Mouse (Mus musculus): Measurements from ENCODE around the gene Olfr1410. TPM values are rescaled to one million over a fixed set of nuclear protein-coding genes. Genes with fewer than 3 reads are reported as not detected.

Olfr1410 gene
- total and polyA plus RNA-seq, 3 experiments = not detected

- DNase-seq = peak; percentile 0
These were observed 34.8 kb downstream of the Olfr1410 start for GRCm38 (mm10) chr1:92640393-92640792.

- DNase-seq = peak; percentile 95
These were observed 36.1 kb downstream of the Olfr1410 start, which contains the start of gene Cops9 for GRCm38 (mm10) chr1:92641514-92642272. TSS of gene Cops9 (minus strand) at chr1:92641985.

GRCm38 (mm10) chr1:92643691-92644090 lies 38.1 kb downstream of the Olfr1410 start:
- no peak for DNase-seq

- DNase-seq = no peak
These were observed 39.3 kb downstream of the Olfr1410 start for GRCm38 (mm10) chr1:92644916-92645315.

- no peak for DNase-seq
These were observed 40.5 kb downstream of the Olfr1410 start for GRCm38 (mm10) chr1:92646111-92646510.

GRCm38 (mm10) chr1:92646601-92647000 lies 41.0 kb downstream of the Olfr1410 start:
- no peak for DNase-seq

GRCm38 (mm10) chr1:92647026-92647425 lies 41.4 kb downstream of the Olfr1410 start:
- no peak for DNase-seq

- DNase-seq = peak; percentile 76
These were observed 42.2 kb downstream of the Olfr1410 start for GRCm38 (mm10) chr1:92647752-92648151.

- DNase-seq = no peak
These were observed 42.6 kb downstream of the Olfr1410 start for GRCm38 (mm10) chr1:92648197-92648596.

GRCm38 (mm10) chr1:92648673-92649072 lies 43.1 kb downstream of the Olfr1410 start, which contains the start of gene Otos:
TSS of gene Otos (minus strand) at chr1:92648841.
- peak; percentile 81 for DNase-seq

GRCm38 (mm10) chr1:92651467-92651866 lies 45.9 kb downstream of the Olfr1410 start:
- no peak for DNase-seq

- DNase-seq = no peak
These were observed 47.6 kb downstream of the Olfr1410 start for GRCm38 (mm10) chr1:92653179-92653578.

GRCm38 (mm10) chr1:92654676-92655075 lies 49.1 kb downstream of the Olfr1410 start:
- DNase-seq = no peak

GRCm38 (mm10) chr1:92657025-92657820 lies 51.6 kb downstream of the Olfr1410 start:
- DNase-seq = peak; percentile 80

- DNase-seq = no peak
These were observed 53.8 kb downstream of the Olfr1410 start for GRCm38 (mm10) chr1:92659392-92659791.

Other genes with a start within 250 kb of the Olfr1410 start
- 100 to 1,000 TPM; 428 to 515 TPM for gene Ndufa10, start 131.9 kb upstream of the Olfr1410 start, total RNA-seq (2021)
- 106 and 107 TPM in 2 replicates for gene Ndufa10, start 131.9 kb upstream of the Olfr1410 start, polyA plus RNA-seq (2012; rRNA removed)
- not detected for gene Olfr1416, start 120.7 kb upstream of the Olfr1410 start, total RNA-seq (2021)
- gene Olfr1416, start 120.7 kb upstream of the Olfr1410 start, polyA plus RNA-seq (2012; rRNA removed) = not detected in 2 replicates
- not detected for gene Olfr1415, start 109.7 kb upstream of the Olfr1410 start, total RNA-seq (2021)
- not detected in 2 replicates for gene Olfr1415, start 109.7 kb upstream of the Olfr1410 start, polyA plus RNA-seq (2012; rRNA removed)
- gene Olfr1414, start 87.1 kb upstream of the Olfr1410 start, total RNA-seq (2021) = not detected
- not detected in 2 replicates for gene Olfr1414, start 87.1 kb upstream of the Olfr1410 start, polyA plus RNA-seq (2012; rRNA removed)
- gene Olfr1413, start 34.5 kb upstream of the Olfr1410 start, total RNA-seq (2021) = not detected
- gene Olfr1413, start 34.5 kb upstream of the Olfr1410 start, polyA plus RNA-seq (2012; rRNA removed) = not detected in 2 replicates
- gene Olfr1412, start 20.0 kb upstream of the Olfr1410 start, total RNA-seq (2021) = not detected
- gene Olfr1412, start 20.0 kb upstream of the Olfr1410 start, polyA plus RNA-seq (2012; rRNA removed) = not detected in 2 replicates
- gene Olfr1411, start 11.4 kb upstream of the Olfr1410 start, total RNA-seq (2021) = not detected
- not detected in 2 replicates for gene Olfr1411, start 11.4 kb upstream of the Olfr1410 start, polyA plus RNA-seq (2012; rRNA removed)
- gene Olfr12, start 12.0 kb downstream of the Olfr1410 start, total RNA-seq (2021) = not detected
- gene Olfr12, start 12.0 kb downstream of the Olfr1410 start, polyA plus RNA-seq (2012; rRNA removed) = not detected in 2 replicates
- gene Cops9, start 36.2 kb downstream of the Olfr1410 start, total RNA-seq (2021) = 100 to 1,000 TPM; 320 to 351 TPM
- gene Cops9, start 36.2 kb downstream of the Olfr1410 start, polyA plus RNA-seq (2012; rRNA removed) = 51.9 and 62.0 TPM in 2 replicates
- not detected for gene Otos, start 43.1 kb downstream of the Olfr1410 start, total RNA-seq (2021)
- 0.47 and 0.74 TPM in 2 replicates for gene Otos, start 43.1 kb downstream of the Olfr1410 start, polyA plus RNA-seq (2012; rRNA removed)
- 10 to 100 TPM; 61.7 to 84.3 TPM for gene Gpc1, start 225.9 kb downstream of the Olfr1410 start, total RNA-seq (2021)
- 43.3 and 49.8 TPM in 2 replicates for gene Gpc1, start 225.9 kb downstream of the Olfr1410 start, polyA plus RNA-seq (2012; rRNA removed)

Data from adrenal gland, adult 2 months (tissue).